Mouse (Mus musculus) lung, adult 2 months (tissue): ENCODE measurements at regions not wholly inside any gene's neighbourhood (a gene's known extent, or its start where the extent isn't known, plus 50 kb on each side); places are given as distances from the start of the nearest gene placed in this dataset.

ENCODE experiments used
- CTCF ChIP-seq: fragments of 200-500 bp; IDR thresholded peaks from 2 replicates; pipeline ENCODE4 v1.5.1; 2011; ENCODE audit warnings: mild to moderate bottlenecking, low read length, control low read depth; ENCODE audit not compliant: insufficient read depth
- POLR2A ChIP-seq: fragments of 200-500 bp; IDR thresholded peaks from 2 replicates; pipeline ENCODE4 v1.6.1; 2011; ENCODE audit warnings: low read depth, mild to moderate bottlenecking, control low read depth, low read length, borderline replicate concordance; ENCODE audit errors: extremely low read depth

- TF ChIP-seq CTCF, result no peak
- TF ChIP-seq POLR2A, result no peak
Measured at GRCm38 (mm10) chr1:151293311-151294050, 50.8 kb upstream of the Ivns1abp start.
